Mouse (Mus musculus) spleen, adult 18-20 months (tissue): ENCODE data around the gene Shisa5.

Source experiments
- DNase-seq, 2 experiments: peaks; one replicate each; pipeline ENCODE4 v3.0.0; 2022; ENCODE audit warnings: mixed read lengths in 2 of 2

Shisa5 gene

GRCm38 (mm10) chr9:109022866-109023685, 15.3 kb upstream of the Shisa5 start:
- no peak for DNase-seq

- no peak for DNase-seq
Measured at GRCm38 (mm10) chr9:109027521-109027920, 10.8 kb upstream of the Shisa5 start.

DNA sequence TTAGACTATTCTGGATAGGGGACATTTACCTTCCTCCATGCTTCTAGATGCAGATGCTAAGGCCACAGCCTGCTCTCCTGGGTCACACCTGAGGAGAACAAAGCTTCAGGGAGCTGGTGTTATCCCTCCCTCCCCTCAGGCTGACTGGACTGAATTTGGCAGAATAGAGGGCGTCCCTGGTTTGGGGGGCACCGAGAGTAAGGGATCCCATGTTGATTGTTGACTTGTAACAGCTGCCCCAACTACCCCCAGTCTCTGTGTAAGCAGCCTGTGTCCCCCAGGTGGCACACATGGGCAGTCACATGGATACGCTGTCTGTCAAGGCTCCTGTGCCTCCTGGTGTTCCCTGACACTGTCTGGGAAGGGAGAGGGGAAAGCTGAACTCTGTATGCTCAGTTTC, 9.9 kb upstream of the Shisa5 start:
- DNase-seq: no peak

GRCm38 (mm10) chr9:109028919-109029318, 9.4 kb upstream of the Shisa5 start:
- DNase-seq: no peak

DNA sequence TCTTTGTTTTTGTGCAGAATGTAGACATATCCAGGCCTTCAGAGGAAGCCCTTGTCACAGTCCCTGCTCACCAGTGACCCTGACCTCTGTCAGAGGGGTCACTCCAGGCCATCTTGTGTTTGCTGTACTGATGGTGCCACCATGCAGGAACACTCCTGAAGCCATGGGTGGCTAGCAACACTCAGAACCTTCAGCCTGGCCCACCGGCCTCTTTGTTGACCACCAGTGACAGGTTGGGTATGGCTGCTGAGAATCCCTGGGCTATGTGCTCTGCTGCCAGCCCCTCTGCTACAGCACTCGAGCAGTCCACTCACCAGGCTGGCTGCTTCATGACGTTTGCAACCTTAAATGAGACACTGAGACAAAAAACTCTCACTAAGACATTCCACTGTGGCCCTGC, 8.1 kb upstream of the Shisa5 start:
- DNase-seq: no peak

- DNase-seq: no peak
Measured at GRCm38 (mm10) chr9:109031001-109031400, 7.4 kb upstream of the Shisa5 start.

GRCm38 (mm10) chr9:109031686-109032085, 6.7 kb upstream of the Shisa5 start:
- no peak for DNase-seq

- DNase-seq: no peak
Measured at GRCm38 (mm10) chr9:109032435-109032834, 5.9 kb upstream of the Shisa5 start.

- DNase-seq: peak in 1 of 2 experiments; percentile 34
Measured at GRCm38 (mm10) chr9:109038901-109039364, 568 bp downstream of the Shisa5 start.

DNA sequence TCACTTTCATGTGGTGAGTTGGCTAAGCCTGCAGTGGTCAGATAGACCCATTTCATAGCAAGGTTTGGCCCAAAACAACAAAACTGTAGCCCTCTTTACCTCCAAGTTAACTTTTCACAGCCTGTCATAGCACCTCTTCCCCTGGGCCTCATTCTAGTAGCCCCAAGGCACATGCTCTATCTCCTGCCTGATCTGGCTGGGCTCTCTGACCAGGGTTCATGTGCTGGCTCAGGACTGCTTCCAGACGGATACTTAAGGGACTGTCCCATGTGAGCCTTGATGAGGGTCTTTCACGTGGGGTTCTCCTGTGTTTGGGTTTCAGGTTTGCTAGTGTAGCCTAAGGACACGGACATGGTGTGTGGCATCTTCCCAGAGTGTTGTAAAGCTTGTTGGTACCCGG, 1.3 kb downstream of the Shisa5 start:
- no peak for DNase-seq

DNA sequence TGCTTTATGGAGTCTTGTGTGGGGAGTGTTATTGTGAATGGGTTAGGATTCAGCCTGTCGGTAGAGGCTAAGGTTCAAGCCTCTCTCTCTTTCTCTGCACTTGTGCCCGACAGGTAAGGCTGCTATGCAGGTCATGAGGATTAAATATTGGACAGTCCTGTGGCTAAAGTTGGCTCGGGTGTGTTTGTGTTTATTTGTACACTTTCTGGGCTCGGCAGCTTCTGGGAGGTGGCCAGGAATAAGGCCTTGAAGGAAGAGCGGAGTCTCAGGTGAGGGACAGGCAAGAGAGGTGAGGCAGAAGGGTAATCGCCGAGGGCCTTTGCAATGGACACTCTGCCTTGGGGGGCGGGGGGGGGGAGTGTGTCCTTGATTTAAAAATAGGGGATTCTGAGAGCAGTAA, 1.9 kb downstream of the Shisa5 start:
- DNase-seq: no peak

- no peak for DNase-seq
Measured at GRCm38 (mm10) chr9:109040906-109041305, 2.5 kb downstream of the Shisa5 start.

DNA sequence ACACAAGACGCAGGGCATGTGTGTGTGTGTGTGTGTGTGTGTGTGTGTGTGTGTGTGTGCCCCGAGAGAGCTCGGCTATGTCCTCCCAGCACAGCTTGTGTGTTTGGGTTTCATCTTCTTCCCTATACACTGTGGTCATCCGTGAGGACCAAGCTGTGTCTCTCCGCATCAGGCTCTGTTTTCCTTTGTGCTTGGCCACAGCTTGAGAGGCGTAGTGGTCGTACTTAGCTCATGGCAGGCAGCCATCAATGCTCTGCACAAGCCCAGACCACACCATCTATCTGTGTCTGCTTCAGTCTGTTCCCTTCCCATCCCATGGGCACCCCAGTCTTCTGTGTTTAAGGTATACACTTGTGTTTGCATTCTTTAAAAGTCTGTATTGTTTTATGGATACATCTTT, 3.0 kb downstream of the Shisa5 start:
- no peak for DNase-seq

DNA sequence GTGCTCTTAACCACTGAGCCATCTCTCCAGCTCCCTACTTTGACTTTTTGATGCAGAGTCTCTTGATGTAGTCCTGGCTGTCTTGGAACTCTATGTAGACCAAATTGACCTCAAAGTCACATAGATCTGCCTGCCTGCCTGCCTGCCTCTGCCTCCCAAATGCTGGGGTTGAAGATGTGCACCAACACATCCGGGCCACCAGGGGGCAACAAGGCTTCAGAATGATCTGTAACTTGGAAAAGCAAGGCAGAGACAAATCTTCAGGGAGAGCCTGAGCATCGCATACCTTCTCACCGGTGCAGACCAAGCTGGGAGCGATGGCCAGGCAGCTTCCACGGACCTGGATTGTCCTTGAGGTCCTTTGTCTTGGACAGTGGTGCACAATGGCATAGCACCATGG, 7.9 kb downstream of the Shisa5 start:
- peak; percentile 72 to 76 for DNase-seq

DNA sequence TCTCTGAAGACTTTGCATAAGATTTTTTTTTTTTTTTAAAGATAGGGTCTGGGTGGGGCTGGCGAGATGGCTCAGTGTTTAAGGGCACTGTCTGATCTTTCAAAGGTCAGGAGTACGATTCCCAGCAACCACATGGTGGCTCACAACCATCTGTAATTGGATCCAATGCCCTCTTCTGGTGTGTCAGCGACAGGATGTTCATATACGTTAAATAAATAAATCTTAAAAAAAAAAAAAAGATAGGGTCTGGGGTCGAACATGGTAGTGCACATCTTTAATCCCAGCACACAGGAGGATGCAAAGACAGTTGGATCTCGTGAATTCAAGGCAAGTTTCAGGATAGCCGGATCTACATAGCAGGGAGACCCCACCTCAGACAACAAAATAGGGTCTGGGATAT, 11.0 kb downstream of the Shisa5 start:
- no peak for DNase-seq

GRCm38 (mm10) chr9:109049996-109050673, 11.8 kb downstream of the Shisa5 start:
- DNase-seq: peak in 1 of 2 experiments; percentile 43

GRCm38 (mm10) chr9:109050674-109050997, 12.3 kb downstream of the Shisa5 start:
- peak in 1 of 2 experiments; percentile 34 for DNase-seq

GRCm38 (mm10) chr9:109051011-109051501, 12.7 kb downstream of the Shisa5 start:
- DNase-seq: peak; percentile 54 to 63

DNA sequence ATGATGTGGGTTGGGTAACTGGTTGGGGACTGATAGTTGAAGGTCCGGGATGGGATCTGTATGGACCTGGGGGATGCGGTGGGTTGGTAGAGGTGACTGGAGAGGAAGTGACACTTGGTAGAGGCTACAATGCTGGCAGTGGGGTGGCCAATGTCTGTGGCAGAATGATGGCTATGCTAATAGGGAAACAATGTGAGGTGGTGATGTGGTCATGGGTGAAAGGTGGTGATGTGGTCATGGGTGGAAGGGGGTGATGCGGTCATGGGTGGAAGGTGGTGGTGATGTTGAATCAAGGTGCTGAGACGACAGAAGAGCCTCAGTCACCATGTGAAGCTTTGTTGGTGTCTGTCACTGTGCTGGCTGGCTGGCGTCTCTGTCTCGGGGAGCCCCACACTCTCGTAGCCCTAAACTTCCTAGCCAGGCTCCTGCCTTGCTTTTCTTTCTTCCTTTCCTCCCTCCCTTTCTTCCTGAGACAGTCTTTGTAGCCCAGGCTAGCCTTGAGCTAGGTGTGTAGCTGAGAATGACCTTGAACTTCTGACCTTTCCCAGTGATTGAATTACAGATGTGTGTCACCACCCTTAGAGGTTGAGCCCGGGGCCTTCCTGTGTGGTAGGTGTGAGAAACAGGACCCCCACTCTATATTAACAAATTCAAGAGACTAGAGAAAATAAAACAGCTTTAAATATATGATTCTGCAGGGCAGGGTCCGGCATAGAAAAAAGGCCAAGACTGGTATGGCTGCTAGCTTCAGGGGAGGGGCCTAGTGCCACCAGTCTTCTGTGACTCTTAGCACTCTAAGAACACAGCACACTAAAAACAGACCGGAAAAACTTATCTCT, 13.5 kb downstream of the Shisa5 start:
- DNase-seq: peak; percentile 51 to 65

GRCm38 (mm10) chr9:109052490-109053260, 14.3 kb downstream of the Shisa5 start:
- DNase-seq: peak; percentile 50 to 56

DNA sequence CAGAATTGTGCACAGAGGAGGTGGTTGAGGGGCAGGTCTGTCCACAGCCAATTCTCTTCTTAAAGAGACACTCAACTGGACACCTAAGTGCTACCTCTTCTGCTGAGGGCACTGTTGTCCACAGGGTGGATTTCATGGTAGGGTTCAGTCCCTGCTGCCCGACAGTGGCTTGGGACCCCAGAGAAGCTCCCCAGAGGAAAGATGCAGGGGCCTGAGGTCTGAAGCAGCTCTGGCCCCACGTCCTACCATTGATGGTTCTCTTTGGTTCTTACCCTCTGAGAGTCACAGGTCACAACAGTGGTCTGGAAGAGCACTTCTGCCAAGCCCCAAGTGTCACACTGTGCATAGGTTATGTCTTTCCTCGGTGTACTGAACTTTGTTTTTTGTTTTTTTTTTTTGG, 15.0 kb downstream of the Shisa5 start:
- no peak for DNase-seq

GRCm38 (mm10) chr9:109053851-109054250, 15.5 kb downstream of the Shisa5 start:
- DNase-seq: no peak
